Mouse (Mus musculus): ENCODE data around the gene Abr.

- TF ChIP-seq POLR2A (IDR thresholded peaks at IDR 0.05; ENCODE audit: borderline replicate concordance, insufficient read depth, low read length) (no peak), CTCF (IDR thresholded peaks at IDR 0.05; ENCODE audit: borderline replicate concordance, insufficient read depth, low read depth, low read length) (peak; percentile 95)
Observed at GRCm38 (mm10) chr11:76454492-76454891, 167.6 kb downstream of the Abr start.

All from cerebellum, adult 2 months (tissue).